Mouse (Mus musculus) small intestine, adult 2 months (tissue): Measurements from ENCODE around the gene Il2rb.

Source experiments
- CTCF ChIP-seq: fragments of 200-500 bp; IDR thresholded peaks from 2 replicates; pipeline ENCODE4 v1.5.1; 2012; ENCODE audit warnings: low read depth, mild to moderate bottlenecking, control low read depth, inconsistent platforms, low read length, moderate library complexity, mixed read lengths; ENCODE audit not compliant: insufficient replicate concordance, insufficient read length; ENCODE audit errors: extremely low read depth
- POLR2A ChIP-seq: fragments of 200-500 bp; IDR thresholded peaks from 2 replicates; pipeline ENCODE4 v1.6.1; 2012; ENCODE audit warnings: low read depth, mild to moderate bottlenecking, control low read depth, inconsistent platforms, low read length, moderate library complexity

DNA sequence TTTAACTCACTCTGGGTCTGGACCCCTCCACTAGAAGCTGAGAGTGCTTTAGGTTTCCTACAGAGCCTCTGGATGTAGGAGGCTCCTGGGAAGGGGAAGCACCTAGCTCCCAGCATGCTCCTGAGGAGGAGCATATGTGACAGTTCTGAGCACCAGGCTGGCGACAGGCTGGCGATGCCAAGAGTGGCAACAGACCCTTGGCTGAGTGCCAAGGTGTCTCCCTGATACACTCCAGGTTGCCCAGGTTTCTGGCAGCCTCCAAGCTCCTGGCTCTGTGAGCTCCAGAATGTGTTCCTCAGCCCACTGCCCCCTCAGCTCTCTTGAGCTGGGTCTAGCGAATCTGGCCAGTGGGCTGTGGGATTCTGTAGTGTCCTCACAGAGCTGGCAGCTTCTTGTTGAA lies 46.5 kb upstream of the Il2rb start:
- no peak for TF ChIP-seq CTCF
- TF ChIP-seq POLR2A, result no peak
